11 mouse cellular contexts compared by ENCODE assay signal in genomic region chr12:118847381-118847780, GRCm38 (mm10). TPM values are rescaled to one million over a fixed set of nuclear protein-coding genes. Genes with fewer than 3 reads are reported as not detected.
A peak's percentile ranks its signal among the peaks of the same experiment; 100 is the strongest.
DNase-seq lines count a peak whose midpoint lies in the region; ATAC-seq and TF ChIP-seq lines count a peak whose summit lies in the region.
"Had no signal": no experiment of that assay in that cellular context is flagged by ENCODE, and none has a peak within 500 bp of the region (broad histone marks: within the 10 kb centered on the region; RNA-seq: fewer than 3 reads in every experiment).

No protein-coding gene starts in this region.

- peaks cover 95% of the 10 kb centered on the region for H3K27me3 ChIP-seq in heart, postnatal 0 days (ENCODE audit: control insufficient read depth, insufficient read depth, low read length)
- H3K27me3 ChIP-seq in hindbrain, postnatal 0 days (ENCODE audit: insufficient read depth, low read length): peaks cover 85% of the 10 kb centered on the region
- peaks cover 70% of the 10 kb centered on the region for H3K27me3 ChIP-seq in midbrain, postnatal 0 days (ENCODE audit: insufficient read depth, low read length)

- H3K27ac ChIP-seq in heart, postnatal 0 days (ENCODE audit: low read depth): no peak overlapping the region
- no peak overlapping the region for H3K27ac ChIP-seq in cortical plate, adult 2 months (ENCODE audit: insufficient read depth, low read length)
- no peak overlapping the region for H3K27ac ChIP-seq in hindbrain, postnatal 0 days
- no peak overlapping the region for H3K27ac ChIP-seq in midbrain, postnatal 0 days (ENCODE audit: low read depth, low read length)

- TF ChIP-seq EP300 in heart, postnatal 0 days (IDR thresholded peaks at IDR 0.05; ENCODE audit: low read depth): no peak

- H3K4me2 ChIP-seq in heart, postnatal 0 days (ENCODE audit: low read depth, low read length): peak overlapping the region; percentile 87
- H3K4me2 ChIP-seq in hindbrain, postnatal 0 days (ENCODE audit: low read depth, low read length): peak overlapping the region; percentile 55
- peak overlapping the region; percentile 49 for H3K4me2 ChIP-seq in midbrain, postnatal 0 days (ENCODE audit: low read depth, low read length, poor library complexity, severe bottlenecking)

- peak overlapping the region; percentile 59 for H3K4me3 ChIP-seq in heart, postnatal 0 days (ENCODE audit: low read depth, low read length)
- peak overlapping the region; percentile 67; the same call in 1 of the 2 replicates for H3K4me3 ChIP-seq in cortical plate, adult 2 months (ENCODE audit: insufficient read depth, low read length)
- H3K4me3 ChIP-seq in hindbrain, postnatal 0 days (ENCODE audit: low read length): peak overlapping the region; percentile 34
- H3K4me3 ChIP-seq in midbrain, postnatal 0 days (ENCODE audit: low read depth, low read length): peak overlapping the region; percentile 31

- no peak overlapping the region for H3K9ac ChIP-seq in heart, postnatal 0 days (replicated peaks; ENCODE audit: low read depth, low read length)
- no peak overlapping the region for H3K9ac ChIP-seq in hindbrain, postnatal 0 days (replicated peaks; ENCODE audit: low read length)
- H3K9ac ChIP-seq in midbrain, postnatal 0 days (replicated peaks; ENCODE audit: low read length, poor library complexity, severe bottlenecking): no peak overlapping the region

- ATAC-seq in heart, postnatal 0 days (ENCODE audit: insufficient read depth, low read depth): no peak
- ATAC-seq in hindbrain, postnatal 0 days: no peak
- no peak for ATAC-seq in midbrain, postnatal 0 days (ENCODE audit: low FRiP score)

- 2% methylated on average over 17 of the region's 17 CpGs for WGBS in heart, postnatal 0 days
- WGBS in hindbrain, postnatal 0 days: under 1% methylated on average over 17 of the region's 17 CpGs
- under 1% methylated on average over 17 of the region's 17 CpGs for WGBS in midbrain, postnatal 0 days

- H3K9me3 ChIP-seq in heart, postnatal 0 days (replicated peaks; ENCODE audit: control insufficient read depth, low read length): no peaks in the 10 kb centered on the region
- no peaks in the 10 kb centered on the region for H3K9me3 ChIP-seq in hindbrain, postnatal 0 days (ENCODE audit: low read length)
- no peaks in the 10 kb centered on the region for H3K9me3 ChIP-seq in midbrain, postnatal 0 days (ENCODE audit: low read length)

- TF ChIP-seq CTCF in heart, postnatal 0 days (IDR thresholded peaks at IDR 0.05; ENCODE audit: low read depth): no peak
- no peak for TF ChIP-seq CTCF in cortical plate, adult 2 months (IDR thresholded peaks at IDR 0.05; ENCODE audit: extremely low read depth, insufficient read depth, low read length)
- TF ChIP-seq CTCF in hindbrain, postnatal 0 days (IDR thresholded peaks at IDR 0.05; ENCODE audit: low read depth): no peak
- TF ChIP-seq CTCF in midbrain, postnatal 0 days (IDR thresholded peaks at IDR 0.05): no peak

- DNase-seq in heart, postnatal 0 days (ENCODE audit: low spot score): no peak
- DNase-seq in heart, adult 9 months (ENCODE audit: low spot score in 2 of 2): no peak
- DNase-seq in hindbrain, postnatal 0 days (ENCODE audit: low spot score): no peak
- no peak for DNase-seq in midbrain, postnatal 0 days (ENCODE audit: low spot score)
- DNase-seq in cerebellum, adult 8-10 months: no peak
- DNase-seq in cerebellum, adult 9-10 months: no peak
- no peak for DNase-seq in adipocyte (ENCODE audit: low spot score)
- DNase-seq: right cerebral cortex, postnatal 25 days had no signal

- H3K4me1 ChIP-seq in heart, postnatal 0 days (ENCODE audit: control insufficient read depth, insufficient read depth): no peaks in the 10 kb centered on the region
- no peaks in the 10 kb centered on the region for H3K4me1 ChIP-seq in cortical plate, adult 2 months (ENCODE audit: control insufficient read depth, insufficient read depth, low read length)
- H3K4me1 ChIP-seq in hindbrain, postnatal 0 days (ENCODE audit: insufficient read depth, low read length): 0 out of 2 replicates have a peak, but pooled peaks cover 2% of the 10 kb centered on the region
- no peaks in the 10 kb centered on the region for H3K4me1 ChIP-seq in midbrain, postnatal 0 days (ENCODE audit: insufficient read depth, low read length)

- TF ChIP-seq POLR2A in cortical plate, adult 2 months (IDR thresholded peaks at IDR 0.05; ENCODE audit: extremely low read depth, insufficient read depth, low read length): no peak

- no peaks in the 10 kb centered on the region for H3K36me3 ChIP-seq in heart, postnatal 0 days (replicated peaks; ENCODE audit: control insufficient read depth, insufficient read depth, low read length)
- no peaks in the 10 kb centered on the region for H3K36me3 ChIP-seq in hindbrain, postnatal 0 days (ENCODE audit: insufficient read depth, low read length)
- H3K36me3 ChIP-seq in midbrain, postnatal 0 days (ENCODE audit: insufficient read depth, low read length): no peaks in the 10 kb centered on the region
- H3K36me3 ChIP-seq: G1E had no signal

RNA-seq across cellular contexts. Expression of gene Sp8, which starts 1.3 kb away (rescaled TPM):
- total RNA-seq in heart, postnatal 0 days (2014; rRNA removed; ENCODE audit: low replicate concordance): not detected in 2 replicates
- polyA plus RNA-seq in heart, postnatal 0 days (2015; fragmentation: Nextera tagmentation; extraction: Ambion mirVana): not detected in 2 replicates
- polyA plus RNA-seq in cortical plate, adult 2 months (2012; rRNA removed): 0.81 and 1.2 TPM in 2 replicates
- 3.9 and 4.4 TPM in 2 replicates for total RNA-seq in hindbrain, postnatal 0 days (2014; rRNA removed)
- 1.8 and 2.0 TPM in 2 replicates for polyA plus RNA-seq in hindbrain, postnatal 0 days (2015; fragmentation: Nextera tagmentation; extraction: Ambion mirVana)
- total RNA-seq in midbrain, postnatal 0 days (2014; rRNA removed): 1.9 and 2.7 TPM in 2 replicates
- 0.90 and 1.8 TPM in 2 replicates for polyA plus RNA-seq in midbrain, postnatal 0 days (2015; fragmentation: Nextera tagmentation; extraction: Ambion mirVana)
- total RNA-seq: common myeloid progenitor, adult 5-6 weeks had no signal
- polyA plus RNA-seq: G1E had no signal
